Mouse (Mus musculus): ENCODE results near the gene Mansc4. TPM values are rescaled to one million over a fixed set of nuclear protein-coding genes. Genes with fewer than 3 reads are reported as not detected.

Mansc4 gene
- polyA plus RNA-seq, 1 experiment = 2.8 TPM

GRCm38 (mm10) chr6:147053785-147054646 lies 32.8 kb downstream of the Mansc4 start:
- Histone ChIP-seq H3K27me3 (ENCODE audit: control insufficient read depth, insufficient read depth, low read length) (no peaks in the 10 kb centered on the region), H3K4me1 (replicated peaks; ENCODE audit: control insufficient read depth, insufficient read depth, low read length) (no peaks in the 10 kb centered on the region), H3K4me3 (ENCODE audit: control insufficient read depth, insufficient read depth, low read length) (no peak overlapping the region), H3K36me3 (ENCODE audit: control insufficient read depth, insufficient read depth, low read length) (peaks cover 29% of the 10 kb centered on the region), H3K27ac (ENCODE audit: control insufficient read depth, insufficient read depth, low read length) (no peak overlapping the region)
- 97% methylated on average over 19 of the region's 19 CpGs for WGBS
- no peak for DNase-seq
- TF ChIP-seq POLR2A (IDR thresholded peaks at IDR 0.05; ENCODE audit: control insufficient read depth, extremely low read depth, insufficient read depth, low read length, poor library complexity) = no peak
- no peak for TF ChIP-seq CTCF (IDR thresholded peaks at IDR 0.05; ENCODE audit: borderline replicate concordance, control insufficient read depth, extremely low read depth, insufficient read depth, low read length, poor library complexity)

- Histone ChIP-seq H3K27me3 (ENCODE audit: control insufficient read depth, insufficient read depth, low read length) (no peaks in the 10 kb centered on the region), H3K4me1 (replicated peaks; ENCODE audit: control insufficient read depth, insufficient read depth, low read length) (no peaks in the 10 kb centered on the region), H3K27ac (ENCODE audit: control insufficient read depth, insufficient read depth, low read length) (no peak overlapping the region), H3K36me3 (ENCODE audit: control insufficient read depth, insufficient read depth, low read length) (peaks cover 37% of the 10 kb centered on the region), H3K4me3 (ENCODE audit: control insufficient read depth, insufficient read depth, low read length) (no peak overlapping the region)
- no peak for DNase-seq
- TF ChIP-seq CTCF (IDR thresholded peaks at IDR 0.05; ENCODE audit: borderline replicate concordance, control insufficient read depth, extremely low read depth, insufficient read depth, low read length, poor library complexity) (no peak), POLR2A (IDR thresholded peaks at IDR 0.05; ENCODE audit: control insufficient read depth, extremely low read depth, insufficient read depth, low read length, poor library complexity) (no peak)
- 94% methylated on average over 9 of the region's 9 CpGs for WGBS
These were observed 34.4 kb downstream of the Mansc4 start for GRCm38 (mm10) chr6:147052440-147052839.

- 97% methylated on average over 8 of the region's 8 CpGs for WGBS
- Histone ChIP-seq H3K36me3 (ENCODE audit: control insufficient read depth, insufficient read depth, low read length) (peaks cover 37% of the 10 kb centered on the region), H3K27ac (ENCODE audit: control insufficient read depth, insufficient read depth, low read length) (no peak overlapping the region)
These were observed 35.2 kb downstream of the Mansc4 start for GRCm38 (mm10) chr6:147051666-147052065.

GRCm38 (mm10) chr6:147049239-147049805 lies 37.5 kb downstream of the Mansc4 start:
- Histone ChIP-seq H3K36me3 (ENCODE audit: control insufficient read depth, insufficient read depth, low read length) (peaks cover 30% of the 10 kb centered on the region), H3K4me3 (ENCODE audit: control insufficient read depth, insufficient read depth, low read length) (no peak overlapping the region), H3K4me1 (replicated peaks; ENCODE audit: control insufficient read depth, insufficient read depth, low read length) (no peaks in the 10 kb centered on the region), H3K27me3 (ENCODE audit: control insufficient read depth, insufficient read depth, low read length) (no peaks in the 10 kb centered on the region), H3K27ac (ENCODE audit: control insufficient read depth, insufficient read depth, low read length) (no peak overlapping the region)
- WGBS = 97% methylated on average over 13 of the region's 13 CpGs
- TF ChIP-seq CTCF (IDR thresholded peaks at IDR 0.05; ENCODE audit: borderline replicate concordance, control insufficient read depth, extremely low read depth, insufficient read depth, low read length, poor library complexity) (no peak), POLR2A (IDR thresholded peaks at IDR 0.05; ENCODE audit: control insufficient read depth, extremely low read depth, insufficient read depth, low read length, poor library complexity) (no peak)
- no peak for DNase-seq

More at GRCm38 (mm10) chr6:147051666-147052065, 35.2 kb downstream of the Mansc4 start:
- TF ChIP-seq CTCF (IDR thresholded peaks at IDR 0.05; ENCODE audit: borderline replicate concordance, control insufficient read depth, extremely low read depth, insufficient read depth, low read length, poor library complexity) = no peak
- no peak for TF ChIP-seq POLR2A (IDR thresholded peaks at IDR 0.05; ENCODE audit: control insufficient read depth, extremely low read depth, insufficient read depth, low read length, poor library complexity)
- Histone ChIP-seq H3K4me3 (ENCODE audit: control insufficient read depth, insufficient read depth, low read length) (no peak overlapping the region), H3K4me1 (replicated peaks; ENCODE audit: control insufficient read depth, insufficient read depth, low read length) (no peaks in the 10 kb centered on the region), H3K27me3 (ENCODE audit: control insufficient read depth, insufficient read depth, low read length) (no peaks in the 10 kb centered on the region)
- DNase-seq = no peak

GRCm38 (mm10) chr6:147043633-147044032 lies 43.2 kb downstream of the Mansc4 start:
- peaks cover 7% of the 10 kb centered on the region for H3K36me3 ChIP-seq (ENCODE audit: control insufficient read depth, insufficient read depth, low read length)
- no peak for DNase-seq
- H3K27me3 ChIP-seq (ENCODE audit: control insufficient read depth, insufficient read depth, low read length) = no peaks in the 10 kb centered on the region
- WGBS = 56% methylated on average over 7 of the region's 7 CpGs
- H3K4me3 ChIP-seq (ENCODE audit: control insufficient read depth, insufficient read depth, low read length) = no peak overlapping the region
- TF ChIP-seq CTCF (IDR thresholded peaks at IDR 0.05; ENCODE audit: borderline replicate concordance, control insufficient read depth, extremely low read depth, insufficient read depth, low read length, poor library complexity) (no peak), POLR2A (IDR thresholded peaks at IDR 0.05; ENCODE audit: control insufficient read depth, extremely low read depth, insufficient read depth, low read length, poor library complexity) (no peak)
- peaks cover 4% of the 10 kb centered on the region for H3K4me1 ChIP-seq (replicated peaks; ENCODE audit: control insufficient read depth, insufficient read depth, low read length)
- H3K27ac ChIP-seq (ENCODE audit: control insufficient read depth, insufficient read depth, low read length) = no peak overlapping the region

GRCm38 (mm10) chr6:147042291-147043290 lies 44.2 kb downstream of the Mansc4 start, which contains the start of gene Mrps35:
Mrps35 (plus strand) TSS chr6:147042764.
- peaks cover 4% of the 10 kb centered on the region for H3K4me1 ChIP-seq (replicated peaks; ENCODE audit: control insufficient read depth, insufficient read depth, low read length)
- no peak within 1 kb of the TSS; the same call in 1 of the 2 replicates for H3K27ac ChIP-seq (ENCODE audit: control insufficient read depth, insufficient read depth, low read length)
- peak; percentile 90 for DNase-seq
- peak within 1 kb of the TSS; percentile 85 for H3K4me3 ChIP-seq (ENCODE audit: control insufficient read depth, insufficient read depth, low read length)
- H3K36me3 ChIP-seq (ENCODE audit: control insufficient read depth, insufficient read depth, low read length) = no peaks in the 10 kb centered on the region
- TF ChIP-seq POLR2A (IDR thresholded peaks at IDR 0.05; ENCODE audit: control insufficient read depth, extremely low read depth, insufficient read depth, low read length, poor library complexity) = peak; percentile 91
- peak; percentile 31; the same call in 1 of the 2 replicates for TF ChIP-seq CTCF (IDR thresholded peaks at IDR 0.05; ENCODE audit: borderline replicate concordance, control insufficient read depth, extremely low read depth, insufficient read depth, low read length, poor library complexity)
- WGBS = 5% methylated on average over 66 of the region's 66 CpGs
- H3K27me3 ChIP-seq (ENCODE audit: control insufficient read depth, insufficient read depth, low read length) = no peaks in the 10 kb centered on the region

Measured in thymus, adult 2 months (tissue).